Mouse (Mus musculus) kidney, postnatal 0 days (tissue): ENCODE measurements around the gene Gm10220. TPM values are rescaled to one million over a fixed set of nuclear protein-coding genes. Genes with fewer than 3 reads are reported as not detected.
"Not testable (repeated sequence)": the region's sequence is repeated elsewhere in the genome, so short reads cannot be mapped to it uniquely, and the experiment has no call there.

Experiments
- ATAC-seq: fragments of 200-750 bp; cut with Nextera tagmentation; replicated peaks from 2 replicates; pipeline ENCODE4 v1.8.0; 2017; ENCODE audit warnings: low read depth, moderate number of reproducible peaks, moderate TSS enrichment, moderate library complexity; ENCODE audit not compliant: low FRiP score
- DNase-seq: peaks from one replicate; pipeline ENCODE4 v3.0.0-alpha.2; 2016; ENCODE audit warnings: low spot score
- H3K27ac ChIP-seq: fragments of 300-500 bp; sonication (generic); 2 replicates; pipeline ENCODE4 v1.5.1; 2014; ENCODE audit warnings: mild to moderate bottlenecking
- H3K27me3 ChIP-seq: fragments of 300-500 bp; sonication (generic); 2 replicates; pipeline ENCODE4 v1.6.1; 2014; ENCODE audit warnings: low read length, mixed read lengths; ENCODE audit not compliant: insufficient read depth
- H3K36me3 ChIP-seq: fragments of 300-500 bp; sonication (generic); 2 replicates; pipeline ENCODE4 v1.6.1; 2014; ENCODE audit warnings: low read length, mixed read lengths; ENCODE audit not compliant: insufficient read depth
- H3K4me1 ChIP-seq: fragments of 300-500 bp; sonication (generic); replicated peaks from 2 replicates; pipeline ENCODE4 v1.6.1; 2014; ENCODE audit warnings: antibody characterized with exemption, low read length, mixed read lengths; ENCODE audit not compliant: insufficient read depth
- H3K4me2 ChIP-seq: fragments of 300-500 bp; sonication (generic); 2 replicates; pipeline ENCODE4 v1.6.1; 2014; ENCODE audit warnings: mild to moderate bottlenecking, low read length, moderate library complexity, mixed read lengths
- H3K4me3 ChIP-seq: fragments of 300-500 bp; sonication (generic); replicated peaks from 2 replicates; pipeline ENCODE4 v1.5.1; 2014; ENCODE audit warnings: low read depth, low read length
- H3K9ac ChIP-seq: fragments of 300-500 bp; sonication (generic); 2 replicates; pipeline ENCODE4 v1.6.1; 2014; ENCODE audit warnings: low read depth, low read length
- H3K9me3 ChIP-seq: fragments of 300-500 bp; sonication (generic); replicated peaks from 2 replicates; pipeline ENCODE4 v1.6.1; 2016; ENCODE audit warnings: low read length, inconsistent platforms, mixed read lengths
- CTCF ChIP-seq: IDR thresholded peaks from 2 replicates; pipeline ENCODE4 v1.5.1; 2016; ENCODE audit warnings: antibody characterized with exemption, low read depth, mild to moderate bottlenecking, moderate library complexity
- WGBS: fragments of 180-500 bp; shearing (Covaris S2); extraction: QIAGEN DNeasy Blood & Tissue Kit; methylation state at CpG from one replicate; pipeline ENCODE4 v1.1.7; 2014; 5-methylcytosine and 5-hydroxymethylcytosine counted together
- polyA plus RNA-seq: library from polyadenylated mRNA; unstranded; fragments of >200 nt; fragmentation: Nextera tagmentation; extraction: Ambion mirVana; gene quantifications from 2 replicates; pipeline ENCODE4 v1.2.1, GENCODE M21; 2015

Gm10220 gene
- polyA plus RNA-seq = not detected in 2 replicates

DNA sequence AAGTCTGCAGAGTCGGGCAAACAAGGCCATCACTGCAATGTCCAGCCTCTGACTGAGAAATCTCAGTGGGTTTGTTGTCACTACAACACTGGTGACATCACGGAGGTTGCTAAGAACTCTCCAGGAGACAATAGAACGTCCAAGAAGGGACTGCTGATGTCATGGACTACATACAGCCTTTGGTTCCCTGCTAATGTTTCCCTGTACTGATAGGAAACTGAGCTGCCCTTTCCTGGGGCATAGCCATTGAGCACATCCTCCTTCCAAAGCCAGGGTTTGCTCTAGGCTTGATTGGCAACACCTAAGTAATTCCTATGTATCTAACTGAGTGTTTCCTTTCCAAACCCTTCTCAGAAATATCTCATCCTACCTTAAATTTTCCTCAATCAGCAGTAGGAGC lies at the start of gene Gm10220:
Gm10220 (minus strand) TSS at position 101 of the 400 bp plus-strand sequence.
- not testable (repeated sequence) for H3K4me1 ChIP-seq

GRCm38 (mm10) chr5:26169855-26170254 lies 48.6 kb upstream of the Gm10220 start:
- H3K36me3 ChIP-seq = no peaks in the 10 kb centered on the region
- H3K27me3 ChIP-seq = no peaks in the 10 kb centered on the region
- H3K9ac ChIP-seq = no peak overlapping the region
- no peak overlapping the region for H3K4me2 ChIP-seq
- ATAC-seq (no peak), DNase-seq (no peak)
- TF ChIP-seq CTCF = no peak
- no peaks in the 10 kb centered on the region for H3K4me1 ChIP-seq
- no peak overlapping the region for H3K4me3 ChIP-seq
- no peaks in the 10 kb centered on the region for H3K9me3 ChIP-seq
- no peak overlapping the region for H3K27ac ChIP-seq
- WGBS = 79% methylated on average over 1 of the region's 1 CpGs

More for the DNA sequence above, at the start of gene Gm10220:
- H3K27me3 ChIP-seq, H3K27ac ChIP-seq, H3K36me3 ChIP-seq, H3K4me2 ChIP-seq, H3K9ac ChIP-seq, DNase-seq, ATAC-seq, H3K4me3 ChIP-seq, H3K9me3 ChIP-seq: not testable (repeated sequence)
- WGBS = no CpG with 5 or more reads among the region's 3 CpGs

DNA sequence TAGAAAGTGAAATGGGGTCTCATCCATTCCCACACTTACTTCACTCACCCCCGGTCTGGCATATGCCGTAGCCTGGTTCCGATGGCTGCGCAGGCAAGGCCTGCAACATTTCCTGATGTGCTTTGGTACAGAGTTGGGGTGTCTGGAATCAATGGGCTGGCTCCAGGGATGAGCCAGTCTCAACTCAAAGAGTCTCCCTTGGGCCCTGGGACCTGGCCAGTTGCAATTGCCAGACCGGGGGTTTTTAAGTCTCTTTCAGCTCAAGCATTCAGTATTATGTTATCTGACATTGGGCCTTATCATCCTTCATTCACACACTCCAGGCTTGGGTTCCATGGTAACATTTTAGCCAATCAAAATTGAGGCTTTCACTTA lies 44.6 kb upstream of the Gm10220 start:
- no peak for DNase-seq
- H3K9me3 ChIP-seq = no peaks in the 10 kb centered on the region
- no peak overlapping the region for H3K4me2 ChIP-seq
- no peak for TF ChIP-seq CTCF
- no peaks in the 10 kb centered on the region for H3K27me3 ChIP-seq
- WGBS = 85% methylated on average over 5 of the region's 5 CpGs
- no peak overlapping the region for H3K4me3 ChIP-seq
- no peak overlapping the region for H3K27ac ChIP-seq
- H3K4me1 ChIP-seq = no peaks in the 10 kb centered on the region
- no peak overlapping the region for H3K9ac ChIP-seq
- H3K36me3 ChIP-seq = no peaks in the 10 kb centered on the region
- ATAC-seq = no peak

- Histone ChIP-seq H3K4me2 (no peak overlapping the region), H3K9me3 (no peaks in the 10 kb centered on the region), H3K36me3 (no peaks in the 10 kb centered on the region), H3K27me3 (no peaks in the 10 kb centered on the region), H3K4me3 (no peak overlapping the region), H3K27ac (no peak overlapping the region), H3K9ac (no peak overlapping the region), H3K4me1 (no peaks in the 10 kb centered on the region)
- 79% methylated on average over 8 of the region's 8 CpGs for WGBS
- DNase-seq (no peak), ATAC-seq (no peak)
- TF ChIP-seq CTCF = no peak
Observed at GRCm38 (mm10) chr5:26165036-26165790, 44.0 kb upstream of the Gm10220 start.

GRCm38 (mm10) chr5:26157396-26158170 lies 36.4 kb upstream of the Gm10220 start:
- no peak for ATAC-seq
- H3K27me3 ChIP-seq = no peaks in the 10 kb centered on the region
- H3K4me2 ChIP-seq = no peak overlapping the region
- whole genome bisulfite sequencing = 65% methylated on average over 10 of the region's 10 CpGs
- no peak for TF ChIP-seq CTCF
- peak; percentile 31 for DNase-seq
- no peak overlapping the region for H3K9ac ChIP-seq
- no peaks in the 10 kb centered on the region for H3K4me1 ChIP-seq
- no peaks in the 10 kb centered on the region for H3K36me3 ChIP-seq
- H3K4me3 ChIP-seq = no peak overlapping the region
- H3K9me3 ChIP-seq = no peaks in the 10 kb centered on the region
- no peak overlapping the region for H3K27ac ChIP-seq

DNA sequence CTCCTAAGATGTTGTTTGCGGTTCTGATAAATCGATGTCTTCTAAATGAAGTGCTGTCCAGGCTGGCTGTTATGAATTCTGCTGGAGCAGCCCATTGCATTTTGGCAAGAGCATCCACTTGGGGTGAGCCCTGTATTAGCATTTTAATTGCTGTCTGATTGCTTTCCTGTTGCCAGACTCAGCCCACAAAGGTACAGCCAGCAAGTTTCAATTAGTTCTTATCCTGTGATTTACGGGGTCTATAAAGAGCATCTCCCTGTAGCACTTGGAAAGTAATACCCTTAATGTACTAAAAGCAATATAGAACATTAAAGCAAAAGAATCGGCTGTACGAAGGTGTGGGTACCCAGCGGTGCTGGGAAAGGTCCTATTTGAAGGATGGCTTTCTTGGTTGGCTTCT lies 21.7 kb upstream of the Gm10220 start:
- no peaks in the 10 kb centered on the region for H3K27me3 ChIP-seq
- H3K4me2 ChIP-seq = no peak overlapping the region
- ATAC-seq = no peak
- WGBS = 50% methylated on average over 6 of the region's 6 CpGs
- H3K9ac ChIP-seq = no peak overlapping the region
- H3K27ac ChIP-seq = no peak overlapping the region
- no peak for TF ChIP-seq CTCF
- DNase-seq = peak; percentile 38
- no peaks in the 10 kb centered on the region for H3K36me3 ChIP-seq
- no peaks in the 10 kb centered on the region for H3K4me1 ChIP-seq
- H3K9me3 ChIP-seq = no peaks in the 10 kb centered on the region
- H3K4me3 ChIP-seq = no peak overlapping the region

GRCm38 (mm10) chr5:26105262-26105661 lies 16.0 kb downstream of the Gm10220 start, which contains the start of gene 5031410I06Rik:
5031410I06Rik (minus strand) TSS chr5:26105362.
- ATAC-seq, H3K4me1 ChIP-seq, H3K4me3 ChIP-seq, DNase-seq, H3K27ac ChIP-seq, H3K9ac ChIP-seq, H3K27me3 ChIP-seq, H3K36me3 ChIP-seq, H3K9me3 ChIP-seq, H3K4me2 ChIP-seq: not testable (repeated sequence)
- no CpG with 5 or more reads among the region's 3 CpGs for WGBS

GRCm38 (mm10) chr5:26089191-26089590 lies 32.0 kb downstream of the Gm10220 start, which contains the start of gene Gm10471:
Gm10471 (minus strand) TSS chr5:26089291.
- not testable (repeated sequence) for H3K27me3 ChIP-seq, ATAC-seq, H3K9me3 ChIP-seq, H3K4me1 ChIP-seq, H3K4me3 ChIP-seq, H3K27ac ChIP-seq, DNase-seq, H3K4me2 ChIP-seq, H3K36me3 ChIP-seq, H3K9ac ChIP-seq
- 72% methylated on average over 1 of the region's 1 CpGs for WGBS

DNA sequence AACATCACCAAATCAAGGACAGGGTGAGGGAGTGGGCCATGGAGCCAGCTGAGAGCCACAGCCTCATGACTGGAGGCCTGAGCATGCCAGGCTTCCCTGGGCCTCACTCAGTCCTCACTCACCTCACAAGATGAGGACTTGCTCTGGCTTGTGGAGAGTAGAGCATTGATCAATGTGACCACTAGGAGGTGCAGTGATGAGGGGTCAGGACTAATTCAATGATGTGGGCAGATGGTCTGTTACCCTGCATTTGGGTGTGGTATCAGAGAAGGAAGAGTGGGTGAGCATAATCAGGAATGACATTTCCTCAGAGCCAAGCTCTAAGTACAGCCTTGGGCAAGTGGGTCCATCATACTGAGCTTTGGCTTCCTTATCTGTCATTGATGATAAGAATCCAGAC lies 42.2 kb downstream of the Gm10220 start:
- not testable (repeated sequence) for H3K4me2 ChIP-seq, H3K27ac ChIP-seq, H3K9ac ChIP-seq, H3K4me1 ChIP-seq, ATAC-seq, H3K4me3 ChIP-seq, H3K36me3 ChIP-seq, H3K9me3 ChIP-seq, H3K27me3 ChIP-seq
- DNase-seq = peak; percentile 1
